Mouse (Mus musculus) erythroid progenitor cell, adult 5-6 weeks (primary cell): ENCODE results near the gene Mettl9. TPM values are rescaled to one million over a fixed set of nuclear protein-coding genes. Genes with fewer than 3 reads are reported as not detected.

Experiments
- ATAC-seq: replicated peaks from 2 replicates; pipeline ENCODE4 v1.8.0; 2016; ENCODE audit warnings: moderate number of reproducible peaks, mild to moderate bottlenecking, moderate TSS enrichment, inconsistent platforms; ENCODE audit not compliant: poor library complexity, low FRiP score, severe bottlenecking
- total RNA-seq, 2 experiments: library from RNA; stranded (forward) in 1 of 2; stranded (reverse) in 1 of 2; fragments of 150-400 nt in 1 of 2; fragments of 186-747, 209-891 nt in 1 of 2; gene quantifications; 2 replicates each; pipeline versions ENCODE4 v1.2.3 to v1.2.4; 2015 to 2017; ENCODE audit warnings: low replicate concordance in 2 of 2

The Mettl9 gene
- total RNA-seq, 2 experiments from 2014 or later: 67.9 to 103 TPM

DNA sequence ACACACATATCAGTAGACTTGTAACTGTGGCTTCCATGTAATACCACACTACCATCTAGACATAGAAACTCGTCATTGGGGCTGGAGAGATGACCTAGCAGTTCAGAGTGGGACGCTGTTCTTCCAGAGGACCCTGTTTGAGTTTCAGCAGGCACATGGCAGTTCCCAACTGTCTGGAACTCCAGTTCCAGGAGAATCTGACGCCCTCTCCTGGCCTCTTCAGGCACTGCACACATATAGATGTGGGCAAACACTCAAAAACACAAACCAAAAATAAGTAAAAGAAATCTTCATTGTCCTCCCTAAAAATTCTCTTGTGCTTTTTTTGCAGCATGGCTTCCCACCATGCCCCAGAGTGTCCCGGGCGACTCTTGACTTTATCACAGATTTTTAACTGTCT, 54.5 kb downstream of the Mettl9 start:
- ATAC-seq: no peak

DNA sequence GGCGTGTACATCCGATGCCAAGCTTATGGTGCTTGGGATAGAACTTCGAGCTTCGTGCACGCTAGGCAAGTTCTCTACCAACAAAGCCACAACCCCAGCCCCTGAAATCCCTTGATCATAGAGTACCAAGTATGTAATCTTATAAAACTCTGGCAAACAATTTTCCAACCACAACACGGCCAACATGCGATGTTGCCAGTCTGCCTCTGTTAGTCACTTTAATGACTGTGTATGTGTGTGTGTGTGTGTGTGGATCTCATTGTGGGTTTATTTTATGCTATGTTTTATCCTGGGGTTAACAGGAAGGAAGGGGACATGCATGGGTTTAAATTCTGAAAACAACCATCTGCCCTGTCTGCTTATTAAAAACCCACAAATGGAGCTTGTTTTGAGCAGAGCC, 56.5 kb downstream of the Mettl9 start:
- ATAC-seq: no peak

DNA sequence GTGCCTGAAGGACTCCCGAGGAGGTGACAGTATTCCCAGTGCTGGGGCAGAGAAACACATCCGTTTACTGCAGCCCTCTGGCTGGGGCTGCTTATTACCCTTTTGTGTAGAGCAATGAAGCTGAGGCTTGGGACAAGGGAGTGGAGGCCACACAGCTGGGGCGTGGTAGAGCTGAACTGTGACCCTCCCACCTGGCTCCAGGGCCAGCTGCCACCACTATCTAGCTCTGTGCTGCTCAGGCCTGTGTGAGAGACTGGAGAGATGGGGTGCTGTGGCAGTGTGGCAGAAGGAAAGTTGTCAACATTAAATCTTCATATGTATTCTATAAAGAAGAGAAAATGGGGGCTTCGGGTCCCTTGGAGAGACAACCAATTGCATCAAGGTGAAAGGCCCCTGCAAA, 58.8 kb downstream of the Mettl9 start:
- ATAC-seq: no peak

- no peak for ATAC-seq
Measured at GRCm38 (mm10) chr7:121098614-121099389, 64.6 kb downstream of the Mettl9 start.

DNA sequence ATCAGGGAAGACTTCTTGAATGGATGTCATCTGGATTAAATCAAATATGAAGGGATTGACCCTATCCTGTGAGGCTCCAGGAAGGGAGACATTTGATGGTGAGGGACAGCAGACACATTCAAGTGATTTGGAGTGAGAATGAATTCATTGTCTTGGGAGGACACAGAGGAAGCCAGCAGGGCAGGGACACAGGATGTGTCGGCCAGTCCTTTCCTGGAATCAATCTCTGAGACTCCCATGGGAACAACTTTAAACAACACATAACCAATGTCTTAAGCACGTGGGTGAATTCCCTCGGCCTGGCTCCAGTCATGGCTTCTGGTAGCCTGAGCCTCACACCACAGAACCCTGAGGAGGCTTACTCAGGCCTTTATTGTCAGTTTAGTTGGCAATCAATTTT, 73.6 kb downstream of the Mettl9 start:
- no peak for ATAC-seq

DNA sequence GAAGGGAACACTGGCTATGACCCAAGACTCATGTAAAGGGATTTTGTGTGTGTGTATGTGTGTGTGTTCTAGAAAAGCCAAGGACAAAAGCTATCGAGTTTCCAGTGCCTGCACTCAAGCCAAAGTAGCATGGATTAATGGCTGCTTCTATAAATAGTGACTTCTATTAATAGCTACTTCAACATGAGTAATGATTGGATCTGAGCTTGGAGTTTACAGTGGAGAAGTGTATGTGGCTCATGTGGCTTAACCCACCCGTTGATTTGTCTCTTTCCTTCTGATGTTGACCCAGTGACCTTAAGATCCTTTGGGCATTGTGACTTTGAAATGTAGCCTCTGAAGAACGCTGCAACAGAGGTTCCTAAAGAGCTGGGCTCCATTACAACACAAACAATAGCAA, 77.1 kb downstream of the Mettl9 start:
- ATAC-seq: no peak

- ATAC-seq: no peak
Measured at GRCm38 (mm10) chr7:121111762-121112161, 77.5 kb downstream of the Mettl9 start.

- peak; percentile 59; the same call in 1 of the 2 replicates for ATAC-seq
Measured at GRCm38 (mm10) chr7:121120143-121120818, 86.0 kb downstream of the Mettl9 start.

Other genes starting within 250 kb of the Mettl9 start
- not detected in 2 replicates for gene Gm5737, start 222.1 kb upstream of the Mettl9 start, total RNA-seq (2015; ENCODE audit: low replicate concordance)
- gene Gm5737, start 222.1 kb upstream of the Mettl9 start, total RNA-seq (2017; ENCODE audit: low replicate concordance): not detected in 2 replicates
- 35.6 and 62.3 TPM in 2 replicates for gene Eef2k, start 191.6 kb upstream of the Mettl9 start, total RNA-seq (2015; ENCODE audit: low replicate concordance)
- 80.2 and 225 TPM in 2 replicates for gene Eef2k, start 191.6 kb upstream of the Mettl9 start, total RNA-seq (2017; ENCODE audit: low replicate concordance)
- 0.42 and 1.4 TPM in 2 replicates for gene Polr3e, start 116.7 kb upstream of the Mettl9 start, total RNA-seq (2015; ENCODE audit: low replicate concordance)
- 2.3 and 3.0 TPM in 2 replicates for gene Polr3e, start 116.7 kb upstream of the Mettl9 start, total RNA-seq (2017; ENCODE audit: low replicate concordance)
- gene Cdr2, start 52.1 kb upstream of the Mettl9 start, total RNA-seq (2015; ENCODE audit: low replicate concordance): 226 and 240 TPM in 2 replicates
- 362 and 391 TPM in 2 replicates for gene Cdr2, start 52.1 kb upstream of the Mettl9 start, total RNA-seq (2017; ENCODE audit: low replicate concordance)
- not detected in 2 replicates for gene Mfsd13b, start 51.9 kb upstream of the Mettl9 start, total RNA-seq (2015; ENCODE audit: low replicate concordance)
- not detected in 2 replicates for gene Mfsd13b, start 51.9 kb upstream of the Mettl9 start, total RNA-seq (2017; ENCODE audit: low replicate concordance)
- gene Igsf6, start 40.1 kb downstream of the Mettl9 start, total RNA-seq (2015; ENCODE audit: low replicate concordance): 79.6 and 88.9 TPM in 2 replicates
- 40.0 and 44.3 TPM in 2 replicates for gene Igsf6, start 40.1 kb downstream of the Mettl9 start, total RNA-seq (2017; ENCODE audit: low replicate concordance)
- gene Otoa, start 47.2 kb downstream of the Mettl9 start, total RNA-seq (2015; ENCODE audit: low replicate concordance): not detected in 2 replicates
- not detected in 2 replicates for gene Otoa, start 47.2 kb downstream of the Mettl9 start, total RNA-seq (2017; ENCODE audit: low replicate concordance)